Mouse (Mus musculus) layer of hippocampus, postnatal 25 days (tissue): ENCODE results near the gene Phex. TPM values are rescaled to one million over a fixed set of nuclear protein-coding genes. Genes with fewer than 3 reads are reported as not detected.
A peak's percentile ranks its signal among the peaks of the same experiment; 100 is the strongest.

Experiments used
- DNase-seq, 2 experiments: peaks; one replicate each; pipeline ENCODE4 v3.0.0; 2022; ENCODE audit warnings: mixed read lengths in 2 of 2, low spot score in 1 of 2; ENCODE audit errors: extremely low spot score in 1 of 2
- total RNA-seq, 2 experiments: library from RNA; stranded (reverse); gene quantifications; 2 replicates each; pipeline ENCODE4 v1.2.3; 2021

The Phex gene
- total RNA-seq: under 1 TPM; 0.14 to 0.37 TPM

GRCm38 (mm10) chrX:157415212-157415611, at the start of gene Phex:
Gene Phex, minus strand, starts transcription at chrX:157415312.
- DNase-seq: no peak

- DNase-seq: no peak
Observed at GRCm38 (mm10) chrX:157462716-157463115, 47.6 kb upstream of the Phex start.

- DNase-seq: peak; percentile 22 to 75
Observed at GRCm38 (mm10) chrX:157454430-157454829, 39.3 kb upstream of the Phex start.

- DNase-seq: no peak
Observed at GRCm38 (mm10) chrX:157449000-157449399, 33.9 kb upstream of the Phex start.

- DNase-seq: no peak
Observed at GRCm38 (mm10) chrX:157447431-157447830, 32.3 kb upstream of the Phex start.

- no peak for DNase-seq
Observed at GRCm38 (mm10) chrX:157434768-157435167, 19.7 kb upstream of the Phex start.

- DNase-seq: no peak
Observed at GRCm38 (mm10) chrX:157419451-157419850, 4.3 kb upstream of the Phex start.

- DNase-seq: no peak
Observed at GRCm38 (mm10) chrX:157404919-157405318, 10.2 kb downstream of the Phex start.

- DNase-seq: no peak
Observed at GRCm38 (mm10) chrX:157391241-157391640, 23.9 kb downstream of the Phex start.

GRCm38 (mm10) chrX:157390102-157390501, 25.0 kb downstream of the Phex start:
- DNase-seq: no peak

- DNase-seq: no peak
Observed at GRCm38 (mm10) chrX:157388419-157388818, 26.7 kb downstream of the Phex start.

GRCm38 (mm10) chrX:157387025-157387424, 28.1 kb downstream of the Phex start:
- no peak for DNase-seq

- DNase-seq: no peak
Observed at GRCm38 (mm10) chrX:157378822-157379221, 36.3 kb downstream of the Phex start.

GRCm38 (mm10) chrX:157377456-157377855, 37.7 kb downstream of the Phex start:
- DNase-seq: no peak

GRCm38 (mm10) chrX:157373873-157374272, 41.2 kb downstream of the Phex start:
- DNase-seq: no peak

GRCm38 (mm10) chrX:157369166-157369565, 45.9 kb downstream of the Phex start:
- DNase-seq: no peak

- no peak for DNase-seq
Observed at GRCm38 (mm10) chrX:157355521-157355920, 59.6 kb downstream of the Phex start.

GRCm38 (mm10) chrX:157346201-157346600, 68.9 kb downstream of the Phex start:
- DNase-seq: no peak

GRCm38 (mm10) chrX:157334726-157335125, 80.4 kb downstream of the Phex start:
- DNase-seq: no peak

- no peak for DNase-seq
Observed at GRCm38 (mm10) chrX:157329821-157330220, 85.3 kb downstream of the Phex start.

GRCm38 (mm10) chrX:157328396-157328795, 86.7 kb downstream of the Phex start:
- DNase-seq: no peak

- no peak for DNase-seq
Observed at GRCm38 (mm10) chrX:157327756-157328155, 87.4 kb downstream of the Phex start.

- DNase-seq: no peak
Observed at GRCm38 (mm10) chrX:157324396-157324795, 90.7 kb downstream of the Phex start.
